Mouse (Mus musculus) common myeloid progenitor, adult 5-6 weeks (primary cell): Measurements from ENCODE around the gene L2hgdh. TPM values are rescaled to one million over a fixed set of nuclear protein-coding genes. Genes with fewer than 3 reads are reported as not detected.

Source experiments
- ATAC-seq: replicated peaks from 2 replicates; pipeline ENCODE4 v1.8.0; 2016; ENCODE audit warnings: low read depth, mild to moderate bottlenecking, moderate TSS enrichment, inconsistent platforms; ENCODE audit not compliant: poor library complexity, severe bottlenecking
- total RNA-seq: library from RNA; stranded (forward); fragments of 200-1000, 187-1606 nt; gene quantifications from 2 replicates; pipeline ENCODE4 v1.2.3, GENCODE M21; 2017

Gene L2hgdh
- total RNA-seq = 34.4 and 40.3 TPM in 2 replicates

GRCm38 (mm10) chr12:69724711-69725460, at the start of gene L2hgdh, which contains the start of gene Atp5s:
Gene L2hgdh, minus strand, starts transcription at chr12:69724873.
Gene Atp5s, plus strand, starts transcription at chr12:69724950.
- peak; percentile 95 for ATAC-seq

- peak; percentile 64; the same call in 1 of the 2 replicates for ATAC-seq
Measured at GRCm38 (mm10) chr12:69768841-69769240, 44.2 kb upstream of the L2hgdh start.

GRCm38 (mm10) chr12:69767476-69768258, 43.0 kb upstream of the L2hgdh start:
- no peak for ATAC-seq

- no peak for ATAC-seq
Measured at GRCm38 (mm10) chr12:69766185-69766904, 41.7 kb upstream of the L2hgdh start.

- ATAC-seq = no peak
Measured at GRCm38 (mm10) chr12:69765543-69765942, 40.9 kb upstream of the L2hgdh start.

GRCm38 (mm10) chr12:69761603-69762002, 36.9 kb upstream of the L2hgdh start:
- ATAC-seq = no peak

- no peak for ATAC-seq
Measured at GRCm38 (mm10) chr12:69760743-69761406, 36.2 kb upstream of the L2hgdh start.

GRCm38 (mm10) chr12:69760014-69760413, 35.3 kb upstream of the L2hgdh start:
- ATAC-seq = no peak

GRCm38 (mm10) chr12:69759267-69759885, 34.7 kb upstream of the L2hgdh start:
- peak; percentile 20; the same call in 1 of the 2 replicates for ATAC-seq

GRCm38 (mm10) chr12:69758221-69759185, 33.8 kb upstream of the L2hgdh start:
- ATAC-seq = no peak

GRCm38 (mm10) chr12:69757418-69758141, 32.9 kb upstream of the L2hgdh start:
- peak; percentile 91 for ATAC-seq

- no peak for ATAC-seq
Measured at GRCm38 (mm10) chr12:69756015-69756414, 31.3 kb upstream of the L2hgdh start.

GRCm38 (mm10) chr12:69753936-69754335, 29.3 kb upstream of the L2hgdh start:
- no peak for ATAC-seq

GRCm38 (mm10) chr12:69751864-69752341, 27.2 kb upstream of the L2hgdh start:
- no peak for ATAC-seq

- no peak for ATAC-seq
Measured at GRCm38 (mm10) chr12:69744138-69744537, 19.5 kb upstream of the L2hgdh start.

- ATAC-seq = no peak
Measured at GRCm38 (mm10) chr12:69741965-69742364, 17.3 kb upstream of the L2hgdh start.

GRCm38 (mm10) chr12:69733923-69734322, 9.2 kb upstream of the L2hgdh start:
- ATAC-seq = peak; percentile 54

- ATAC-seq = peak; percentile 98
Measured at GRCm38 (mm10) chr12:69733518-69733917, 8.8 kb upstream of the L2hgdh start.
